Mouse (Mus musculus): ENCODE measurements around the gene Wbp4. TPM values are rescaled to one million over a fixed set of nuclear protein-coding genes. Genes with fewer than 3 reads are reported as not detected.
"Not testable (repeated sequence)": the region's sequence is repeated elsewhere in the genome, so short reads cannot be mapped to it uniquely, and the experiment has no call there.

The Wbp4 gene
- total RNA-seq (2021), result 10 to 100 TPM; 19.3 to 25.7 TPM
- long read RNA-seq, experiment 1, transcript Wbp4-201 (10 exons, 3,704 nt), result major isoform, 61 of 65 reads
- long read RNA-seq, experiment 1, partial matches to known transcripts, result 1 of 65 reads
- long read RNA-seq, experiment 1, other reads (novel, unspliced or antisense), result 2 of 65 reads
- long read RNA-seq, experiment 2, transcript Wbp4-201 (10 exons, 3,704 nt), result major isoform, 68 of 81 reads
- long read RNA-seq, experiment 2, partial matches to known transcripts, result 3 of 81 reads
- long read RNA-seq, experiment 2, other reads (novel, unspliced or antisense), result 9 of 81 reads

DNA sequence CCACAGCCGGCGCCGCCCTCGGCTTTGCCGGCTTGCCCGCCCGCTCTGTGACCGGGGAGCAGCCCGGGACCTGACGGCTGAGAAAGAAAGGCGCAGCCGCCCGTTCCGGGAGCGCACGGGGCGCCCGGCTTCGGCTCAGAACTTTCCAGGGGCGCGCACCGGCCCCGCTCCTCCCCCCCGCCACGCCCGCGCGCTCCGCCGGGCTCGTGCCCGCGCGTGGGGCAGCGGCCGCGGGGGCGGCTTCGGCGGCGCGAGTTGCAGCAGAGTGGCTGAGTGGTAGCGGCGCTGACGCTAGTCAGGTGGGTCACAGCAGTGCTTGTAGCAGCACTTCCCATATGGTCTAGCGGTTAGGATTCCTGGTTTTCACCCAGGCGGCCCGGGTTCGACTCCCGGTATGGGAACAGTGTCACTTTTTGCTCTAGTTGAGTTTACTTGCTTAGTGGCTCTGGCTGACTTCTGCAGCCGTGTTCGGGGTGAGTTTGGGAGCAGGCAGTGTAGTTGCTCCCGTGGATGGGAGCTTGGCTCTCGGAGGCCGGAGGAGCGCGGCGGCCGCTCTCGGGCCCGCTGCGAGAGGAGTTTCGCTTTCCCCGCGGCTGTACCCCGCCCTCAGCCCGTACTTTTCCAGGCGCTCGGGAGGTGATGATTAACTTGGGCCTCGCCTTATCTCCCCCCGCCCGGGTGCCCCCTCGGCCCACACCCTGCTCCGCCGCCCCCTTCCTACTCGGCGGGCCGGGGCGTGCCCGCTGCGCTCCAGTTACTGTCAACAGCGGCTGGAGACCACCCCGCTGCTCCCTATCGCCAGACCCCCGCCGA lies at the start of gene Wbp4:
Gene Wbp4 (minus strand): TSS at position 182 of the 813 bp plus-strand sequence.
- intact Hi-C loops (cut with DNase I), result loop anchor here (2.0 to 5.0 kb wide), 2 partner anchors 89 to 107 kb away; partner anchors contain the start of gene Naa16
- Histone ChIP-seq H3K4me3 (peak within 1 kb of the TSS; percentile 100), H3K27ac (peak within 1 kb of the TSS; percentile 100)
- no peak for TF ChIP-seq CTCF (IDR thresholded peaks at IDR 0.05)
- DNase-seq, result peak; percentile 92

DNA sequence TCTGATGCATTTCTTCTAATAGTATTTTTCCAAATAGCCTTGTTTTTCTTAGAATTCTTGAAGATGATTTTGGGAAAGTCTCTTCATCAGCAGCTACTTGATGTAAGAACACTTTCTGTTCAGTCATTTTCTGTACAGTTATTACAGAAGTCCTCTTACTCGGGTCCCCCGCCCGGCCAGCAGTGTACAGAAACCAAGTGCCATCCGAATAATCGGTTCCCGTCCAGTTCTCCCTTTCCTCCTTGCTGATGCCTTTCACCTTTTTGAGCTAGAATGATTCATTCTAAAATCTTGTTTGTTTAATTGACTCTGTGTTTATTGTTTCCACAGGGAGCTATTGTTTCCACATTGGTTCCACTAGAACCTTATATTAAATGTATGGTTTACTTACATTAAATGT lies 49.4 kb upstream of the Wbp4 start:
- intact Hi-C loops (cut with DNase I), result no loop called here
- no peak overlapping the region for H3K27ac ChIP-seq
- no peak for TF ChIP-seq CTCF (IDR thresholded peaks at IDR 0.05)
- no peak overlapping the region for H3K4me3 ChIP-seq
- DNase-seq, result no peak

DNA sequence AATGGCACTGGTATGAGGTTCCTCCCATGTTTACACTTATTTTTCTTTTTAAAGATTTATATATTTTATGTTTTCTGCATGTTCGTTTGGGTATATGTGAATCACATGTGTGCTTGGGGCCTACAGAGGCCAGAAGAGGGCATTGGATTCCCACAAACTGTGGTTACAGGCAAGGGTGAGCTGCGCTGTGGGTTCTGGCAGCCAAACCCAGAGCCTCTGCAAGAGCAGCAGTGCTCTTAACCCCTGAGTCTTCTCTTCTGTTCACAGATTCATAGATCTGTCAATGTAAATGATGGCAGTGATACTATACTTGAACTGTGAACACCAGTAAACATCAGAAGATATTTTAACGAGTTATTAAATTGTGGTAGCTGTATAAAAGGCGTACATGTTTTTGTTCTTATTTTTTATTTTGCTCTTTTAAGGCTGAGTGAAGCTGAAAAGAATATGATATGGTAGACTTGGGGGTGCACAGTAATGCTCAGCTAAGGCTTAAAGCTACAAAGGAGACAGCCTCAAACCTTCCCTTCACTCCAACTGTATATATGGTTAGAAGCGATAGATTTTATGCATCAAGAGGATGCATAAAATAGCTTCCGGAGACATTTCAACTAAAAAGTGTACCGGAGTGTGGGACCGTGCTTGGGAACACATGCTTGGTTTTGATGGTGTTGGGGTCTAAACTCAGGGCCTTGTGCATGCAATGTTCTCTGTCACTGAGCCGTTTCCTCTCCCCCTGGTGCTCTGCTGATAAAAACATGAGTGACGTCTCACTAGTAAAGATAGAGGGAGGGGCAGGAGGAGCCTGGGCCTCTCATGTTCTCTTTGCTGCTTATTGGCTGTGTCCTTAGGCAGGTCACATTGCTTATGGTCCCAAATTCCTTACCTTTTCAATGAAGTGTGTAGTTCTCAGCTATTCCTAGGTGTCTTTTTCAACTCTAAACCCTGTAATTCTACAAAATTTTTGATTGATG lies 48.5 kb upstream of the Wbp4 start:
- intact Hi-C loops (cut with DNase I), result no loop called here
- DNase-seq, result no peak
- no peak for TF ChIP-seq CTCF (IDR thresholded peaks at IDR 0.05)
- Histone ChIP-seq H3K27ac (no peak overlapping the region), H3K4me3 (no peak overlapping the region)

DNA sequence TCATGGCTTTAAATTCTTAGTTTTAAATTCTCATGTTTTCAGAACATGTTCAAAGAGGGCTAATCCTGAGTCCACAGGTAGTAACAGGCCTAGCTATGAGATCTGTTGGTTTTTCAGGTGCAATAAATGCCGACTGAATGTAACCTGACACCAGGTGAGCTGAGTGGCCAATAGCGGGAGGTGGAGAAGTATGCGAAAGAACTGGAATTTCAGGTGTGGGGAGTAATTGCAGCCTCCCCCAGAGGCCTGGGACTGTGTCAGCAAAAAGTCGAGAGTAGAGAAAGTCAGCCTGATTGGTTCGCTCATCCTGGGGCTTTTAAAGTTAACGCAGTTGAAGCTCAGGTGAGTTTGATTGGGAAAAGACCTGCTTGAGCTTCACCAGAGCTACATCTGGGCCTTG lies 46.4 kb upstream of the Wbp4 start:
- intact Hi-C loops (cut with DNase I), result no loop called here
- Histone ChIP-seq H3K4me3 (no peak overlapping the region), H3K27ac (no peak overlapping the region)
- no peak for DNase-seq
- TF ChIP-seq CTCF (IDR thresholded peaks at IDR 0.05), result no peak

DNA sequence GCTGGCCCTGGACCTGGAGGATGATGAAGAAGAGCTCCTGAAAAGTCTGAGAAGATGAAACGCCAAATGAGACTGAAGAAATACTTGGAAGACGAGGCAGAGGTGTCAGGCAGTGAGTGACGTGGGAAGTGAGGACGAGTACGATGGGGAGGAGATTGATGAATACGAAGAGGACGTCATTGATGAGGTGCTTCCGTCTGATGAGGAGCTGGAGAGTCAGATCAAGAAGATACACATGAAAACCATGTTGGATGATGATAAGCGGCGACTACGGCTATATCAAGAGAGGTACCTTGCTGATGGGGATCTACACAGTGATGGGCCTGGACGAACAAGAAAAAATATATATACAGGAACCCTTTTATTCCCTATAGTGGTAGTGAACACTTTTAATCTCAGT lies 44.8 kb upstream of the Wbp4 start:
- DNase-seq; H3K27ac ChIP-seq; intact Hi-C loops (cut with DNase I); H3K4me3 ChIP-seq: not testable (repeated sequence)

DNA sequence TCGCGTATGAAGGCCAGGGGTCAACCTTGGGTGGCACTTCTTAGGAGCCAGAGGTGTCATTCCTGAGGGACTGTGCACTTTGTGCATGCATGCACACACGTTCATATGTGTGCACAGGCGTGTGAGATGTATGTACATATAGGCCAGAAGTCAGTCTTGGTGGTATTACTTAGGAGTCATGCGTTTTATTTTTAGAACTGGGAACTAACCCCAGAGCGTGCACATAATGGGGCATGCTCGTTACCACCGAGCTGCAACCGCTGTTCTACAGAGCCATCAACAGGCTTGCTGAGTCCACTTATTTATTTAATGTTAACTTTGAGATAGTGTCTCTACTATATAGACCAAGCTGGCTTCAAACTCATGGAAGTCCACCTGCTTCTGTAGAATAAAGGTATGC lies 41.1 kb upstream of the Wbp4 start:
- peak overlapping the region; percentile 24 for H3K27ac ChIP-seq

DNA sequence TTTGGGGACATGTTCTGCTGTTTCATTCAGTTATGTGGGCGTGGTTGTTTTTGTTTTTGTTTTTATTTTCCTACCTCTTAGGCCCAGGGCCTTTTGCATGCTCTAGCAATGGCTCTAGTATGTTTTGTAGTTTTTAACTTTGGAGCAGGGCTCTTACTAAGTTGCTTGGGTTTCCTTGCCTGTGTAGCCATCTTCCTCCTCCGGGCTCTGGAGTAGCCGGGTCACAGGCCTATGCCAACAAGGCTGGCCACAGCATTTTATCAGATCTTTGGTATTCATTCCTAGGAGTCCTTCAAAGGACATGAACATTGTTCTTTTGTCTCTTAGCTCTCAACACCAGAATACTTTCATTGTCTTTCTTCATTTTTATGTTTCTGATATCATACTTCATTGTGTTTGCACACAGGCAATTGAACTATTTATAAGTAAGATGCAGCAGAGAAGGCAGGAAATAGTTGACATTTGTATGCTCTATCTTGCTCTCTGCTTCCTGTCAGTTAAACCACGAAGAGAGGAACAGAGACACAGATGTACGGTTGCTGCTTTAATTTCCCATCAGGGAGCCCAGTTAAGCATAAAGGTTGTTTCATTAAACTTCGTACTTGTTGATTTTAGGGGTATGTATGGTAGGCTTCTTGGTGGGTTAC lies 40.3 kb upstream of the Wbp4 start:
- no peak for TF ChIP-seq CTCF (IDR thresholded peaks at IDR 0.05)
- Histone ChIP-seq H3K4me3 (no peak overlapping the region), H3K27ac (peak overlapping the region; percentile 24)
- no peak for DNase-seq
- intact Hi-C loops (cut with DNase I), result no loop called here

More for the DNA sequence above, 41.1 kb upstream of the Wbp4 start:
- no peak for DNase-seq
- TF ChIP-seq CTCF (IDR thresholded peaks at IDR 0.05), result no peak
- intact Hi-C loops (cut with DNase I), result no loop called here
- peak overlapping the region; percentile 11; the same call in 1 of the 2 replicates for H3K4me3 ChIP-seq

DNA sequence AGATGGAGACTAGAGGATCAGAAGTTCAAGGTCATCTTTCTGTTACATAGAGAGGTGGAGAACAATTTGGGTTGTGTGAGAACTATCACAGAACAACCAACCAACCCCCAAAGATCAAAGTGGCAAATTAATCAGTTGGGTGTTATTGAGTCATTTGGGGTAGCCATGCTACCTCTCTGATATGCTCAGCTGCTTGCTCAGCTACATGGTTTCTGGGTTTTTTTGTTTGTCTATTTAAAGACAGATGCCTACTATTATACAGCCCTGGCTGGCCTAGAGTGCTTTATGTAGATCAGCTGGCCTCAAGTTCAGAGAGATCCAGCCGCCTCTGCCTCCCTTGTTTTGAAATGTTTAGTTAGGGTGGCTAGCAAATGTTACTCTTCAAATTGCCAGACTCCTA lies 39.7 kb upstream of the Wbp4 start:
- intact Hi-C loops (cut with DNase I), result no loop called here
- Histone ChIP-seq H3K4me3 (no peak overlapping the region), H3K27ac (peak overlapping the region; percentile 24)
- DNase-seq, result no peak
- no peak for TF ChIP-seq CTCF (IDR thresholded peaks at IDR 0.05)

DNA sequence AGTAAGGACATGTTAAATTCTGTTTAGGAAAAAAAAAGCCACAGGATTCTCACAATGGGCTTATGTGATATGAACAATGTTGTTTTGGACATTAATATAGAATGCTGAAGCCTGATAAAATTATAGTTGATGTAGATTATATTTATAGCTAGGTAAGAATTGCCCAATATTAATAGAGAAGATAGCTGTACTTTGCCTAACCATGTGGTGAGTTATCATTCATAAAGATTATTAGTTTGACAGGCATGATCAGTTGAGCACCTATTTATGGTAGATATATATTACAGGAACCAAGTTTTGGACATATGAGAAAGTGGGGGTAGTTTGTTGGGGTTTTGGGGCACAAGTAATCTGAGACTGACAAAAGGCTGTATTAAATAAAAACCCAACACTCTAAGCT lies 39.3 kb upstream of the Wbp4 start:
- H3K4me3 ChIP-seq, result no peak overlapping the region
- peak overlapping the region; percentile 24; the same call in 1 of the 2 replicates for H3K27ac ChIP-seq
- intact Hi-C loops (cut with DNase I), result no loop called here
- no peak for TF ChIP-seq CTCF (IDR thresholded peaks at IDR 0.05)
- no peak for DNase-seq

DNA sequence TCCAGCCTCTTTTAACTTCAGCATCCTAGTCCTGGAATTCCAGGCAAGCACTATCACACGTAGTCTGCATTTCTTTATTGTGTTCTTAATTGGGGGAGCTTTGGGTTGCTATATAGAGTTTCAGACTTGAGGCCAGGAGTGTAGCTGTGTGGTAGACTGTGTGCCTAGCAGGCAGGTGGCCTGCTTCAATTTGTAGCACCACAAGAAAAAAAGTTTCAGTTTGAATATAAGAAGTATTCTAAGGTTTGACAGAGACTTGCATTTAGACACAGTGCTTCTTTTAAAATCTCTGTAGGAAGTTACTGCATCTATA lies 38.3 kb upstream of the Wbp4 start:
- intact Hi-C loops (cut with DNase I), result loop anchor here (5.0 kb wide), 1 partner anchor 43 kb away; no protein-coding TSS in a partner anchor
- peak overlapping the region; percentile 56 for H3K4me3 ChIP-seq
- DNase-seq, result no peak
- peak overlapping the region; percentile 77 for H3K27ac ChIP-seq
- no peak for TF ChIP-seq CTCF (IDR thresholded peaks at IDR 0.05)

DNA sequence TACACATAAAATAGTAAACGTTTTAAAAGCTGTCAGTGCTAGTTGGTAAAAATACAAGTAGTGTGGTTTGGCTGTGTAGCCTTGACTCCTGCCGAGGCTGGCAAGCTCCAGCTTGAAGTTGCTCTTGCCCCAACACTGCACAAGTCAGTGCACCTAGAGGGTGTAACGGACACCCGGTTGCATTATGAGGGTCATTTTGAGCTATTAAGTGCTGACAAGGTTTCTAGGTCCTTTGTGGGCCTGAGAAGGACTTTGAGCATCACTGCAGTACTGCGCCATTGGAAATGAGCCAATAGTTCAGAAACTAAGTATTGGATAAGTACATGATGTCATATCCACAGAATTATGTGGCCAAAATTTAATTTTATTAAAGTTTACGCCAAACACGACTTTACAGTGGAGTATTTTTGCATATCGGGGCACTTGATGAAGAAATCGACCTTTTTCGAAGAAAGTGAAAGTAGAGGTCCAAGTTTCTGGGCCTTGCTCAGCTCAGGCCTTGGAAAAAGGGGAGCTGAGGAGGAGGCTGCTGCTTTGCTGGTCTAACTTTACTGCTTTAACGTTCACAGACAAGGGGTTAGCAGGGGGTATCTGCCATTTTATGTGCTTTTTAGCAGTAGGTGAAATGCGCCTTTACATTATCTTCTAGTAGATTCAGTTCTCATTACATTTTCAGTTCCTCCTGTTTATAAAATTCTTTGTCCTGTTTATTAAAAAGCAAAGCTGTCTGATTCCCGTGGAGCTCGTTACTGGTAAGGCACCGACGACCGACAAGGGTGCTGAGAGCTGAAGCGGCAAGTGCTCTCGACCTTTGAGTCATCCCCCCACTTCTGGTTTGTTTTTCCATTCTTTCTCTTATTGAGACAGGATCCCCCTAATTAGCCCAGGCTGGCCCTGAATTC lies 37.7 kb upstream of the Wbp4 start:
- H3K4me3 ChIP-seq, result peak overlapping the region; percentile 56
- intact Hi-C loops (cut with DNase I), result loop anchor here (5.0 kb wide), 1 partner anchor 43 kb away; no protein-coding TSS in a partner anchor
- DNase-seq, result peak; percentile 26
- peak overlapping the region; percentile 77 for H3K27ac ChIP-seq
- TF ChIP-seq CTCF (IDR thresholded peaks at IDR 0.05), result no peak
